Mouse (Mus musculus) thymus, postnatal 0 days (tissue): ENCODE data around the gene Vmn1r2. TPM values are rescaled to one million over a fixed set of nuclear protein-coding genes. Genes with fewer than 3 reads are reported as not detected.
"Not testable (repeated sequence)": the region's sequence is repeated elsewhere in the genome, so short reads cannot be mapped to it uniquely, and the experiment has no call there.

ENCODE experiments used
- DNase-seq: peaks from one replicate; pipeline ENCODE4 v3.0.0-alpha.2; 2015; ENCODE audit warnings: low spot score
- polyA plus RNA-seq: library from polyadenylated mRNA; unstranded; fragments of >200 nt; fragmentation: Nextera tagmentation; extraction: Ambion mirVana; gene quantifications from 2 replicates; pipeline ENCODE4 v1.2.1, GENCODE M21; 2015

Vmn1r2 gene
- polyA plus RNA-seq = not detected in 2 replicates

DNA sequence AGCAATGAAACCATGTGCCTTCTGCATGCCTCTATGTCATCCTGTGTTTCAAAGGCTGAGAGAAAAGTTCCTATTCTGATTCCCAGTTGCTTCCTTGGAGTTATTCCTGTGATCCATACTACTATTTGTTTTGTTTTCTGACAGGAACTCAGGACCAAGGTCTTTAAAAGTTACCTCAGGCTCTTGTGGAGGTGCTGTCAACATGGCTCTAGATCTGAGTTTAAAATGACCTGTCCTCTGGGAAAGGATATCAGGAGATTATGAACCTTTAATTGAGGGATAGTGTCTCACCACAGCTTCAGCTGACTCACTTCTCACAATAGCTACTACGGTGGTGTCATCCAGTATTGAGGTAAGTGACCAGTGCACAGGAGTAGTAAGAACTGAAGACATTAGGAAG, at the start of gene Vmn1r2:
Gene Vmn1r2 (plus strand): TSS at position 301 of the 400 bp plus-strand sequence.
- not testable (repeated sequence) for DNase-seq

DNA sequence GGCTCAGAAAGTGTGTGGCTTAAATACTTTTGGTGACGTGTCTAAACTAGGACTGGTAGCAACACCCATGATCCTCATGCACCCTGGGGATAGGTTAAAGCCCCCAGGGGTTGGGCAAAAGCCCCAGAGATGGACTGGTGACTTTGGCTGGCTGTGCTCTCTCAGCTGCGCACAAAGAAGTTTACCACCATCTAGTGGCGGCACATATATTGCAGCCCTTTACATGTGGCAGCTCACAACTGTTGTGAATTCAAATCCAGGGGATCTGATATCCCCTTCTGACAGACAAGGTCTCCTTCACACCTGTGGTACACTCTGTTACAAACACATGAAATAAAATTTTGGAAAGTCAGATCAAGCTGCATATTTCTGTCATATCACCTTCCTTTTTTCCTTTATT, 19.2 kb upstream of the Vmn1r2 start:
- not testable (repeated sequence) for DNase-seq

DNA sequence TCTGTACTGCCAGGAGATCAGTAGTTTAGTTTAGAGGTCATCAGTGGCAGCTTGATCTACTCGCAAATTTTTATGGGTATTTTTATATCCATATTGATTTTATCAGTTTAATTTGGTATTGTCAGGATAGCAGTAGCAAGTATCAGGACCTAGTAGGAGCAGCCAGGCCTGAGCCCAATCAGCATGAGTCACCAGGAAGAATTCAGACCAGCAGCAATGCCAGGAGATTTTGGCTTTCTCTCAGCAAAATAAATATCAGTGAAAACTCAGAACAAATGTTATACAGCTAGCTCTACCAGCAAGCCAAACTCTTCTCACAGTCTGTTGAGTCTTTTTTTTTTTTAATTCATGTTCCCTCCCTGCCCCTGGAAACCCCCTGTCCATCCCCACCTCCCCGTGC, 13.8 kb upstream of the Vmn1r2 start:
- DNase-seq = not testable (repeated sequence)

DNA sequence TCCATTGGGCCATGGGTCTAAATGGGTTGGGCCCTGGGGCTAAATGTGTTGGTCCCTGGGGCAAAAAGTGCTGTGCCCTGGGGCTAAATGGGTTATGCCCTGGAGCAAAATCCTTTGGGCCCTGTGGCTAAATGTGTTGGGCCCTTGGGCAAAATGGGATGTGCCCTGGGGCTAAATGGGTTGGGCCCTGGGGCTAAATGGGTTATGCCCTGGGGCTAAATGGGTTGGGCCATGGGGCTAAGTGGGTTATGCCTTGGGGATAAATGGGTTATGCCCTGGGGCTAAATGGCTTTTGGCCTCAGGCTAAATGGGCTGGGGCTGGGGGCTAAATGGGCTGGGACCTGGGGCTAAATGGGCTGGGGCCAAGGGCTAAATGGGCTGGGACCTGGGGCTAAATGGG, 2.7 kb upstream of the Vmn1r2 start:
- DNase-seq = not testable (repeated sequence)

DNA sequence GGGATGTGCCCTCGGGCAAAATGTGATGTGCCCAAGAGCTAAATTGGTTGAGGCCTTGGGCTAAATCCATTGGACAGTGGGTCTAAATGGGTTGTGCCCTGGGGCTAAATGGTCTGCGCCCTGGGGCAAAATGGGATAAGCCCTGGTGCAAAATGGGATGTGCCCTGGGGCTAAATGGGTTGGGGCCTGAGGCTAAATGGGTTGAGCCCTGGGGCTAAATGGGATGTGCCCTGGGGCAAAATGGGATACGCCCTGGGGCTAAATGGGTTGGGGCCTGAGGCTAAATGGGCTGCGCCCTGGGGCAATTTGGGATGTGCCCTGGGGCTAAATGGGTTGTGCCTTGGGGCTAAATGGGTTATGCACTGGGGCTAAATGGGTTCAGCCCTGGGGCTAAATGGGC, 2.1 kb upstream of the Vmn1r2 start:
- DNase-seq = no peak

DNA sequence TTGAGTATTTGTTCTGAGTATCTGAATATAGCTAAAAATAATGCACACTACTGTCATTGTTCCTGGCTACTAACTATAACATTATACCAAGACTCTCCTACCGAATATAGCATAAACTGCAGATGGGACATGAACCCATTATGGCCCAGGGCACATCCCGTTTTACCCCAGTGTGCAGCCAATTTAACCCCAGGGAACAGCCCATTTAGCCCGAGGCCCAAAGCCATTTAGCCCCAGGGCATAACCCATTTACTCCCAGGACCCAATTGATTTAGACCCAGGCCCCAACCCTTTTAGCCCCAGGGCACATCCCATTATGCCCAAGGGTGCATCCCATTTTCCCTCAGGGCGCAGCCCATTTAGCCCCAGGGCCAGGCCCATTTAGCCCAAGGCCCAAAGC, 7.5 kb downstream of the Vmn1r2 start:
- DNase-seq = not testable (repeated sequence)

DNA sequence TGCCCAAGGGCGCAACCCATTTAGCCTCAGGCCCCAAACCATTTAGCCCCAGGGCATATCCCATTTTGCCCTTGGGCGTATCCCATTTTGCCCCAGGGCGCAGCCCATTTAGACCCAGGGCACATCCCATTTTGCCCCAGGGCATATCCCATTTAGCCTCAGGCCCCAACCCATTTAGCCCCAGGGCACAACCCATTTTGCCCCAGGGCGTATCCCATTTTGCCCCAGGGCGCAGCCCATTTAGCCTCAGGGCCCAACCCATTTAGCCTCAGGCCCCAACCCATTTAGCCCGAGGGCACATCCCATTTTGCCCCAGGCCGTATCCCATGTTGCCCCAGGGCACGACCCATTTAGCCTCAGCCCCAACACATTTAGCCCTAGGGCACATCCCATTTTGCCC, 8.6 kb downstream of the Vmn1r2 start:
- not testable (repeated sequence) for DNase-seq

DNA sequence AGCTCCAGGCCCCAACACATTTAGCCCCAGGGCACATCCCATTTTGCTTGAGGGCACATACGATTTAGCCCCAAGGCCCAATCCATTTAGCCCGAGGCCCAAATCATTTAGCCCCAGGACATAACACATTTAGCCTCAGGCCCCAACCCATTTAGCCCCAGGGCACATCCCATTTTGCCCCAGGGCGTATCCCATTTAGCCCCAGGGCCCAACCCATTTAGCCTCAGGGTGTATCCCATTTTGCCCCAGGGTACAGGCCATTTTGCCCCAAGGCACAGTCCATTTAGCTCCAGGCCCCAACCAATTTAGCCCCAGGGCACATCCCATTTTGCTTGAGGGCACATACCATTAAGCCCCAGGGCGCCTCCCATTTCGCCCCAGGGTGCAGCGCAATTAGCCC, 9.1 kb downstream of the Vmn1r2 start:
- not testable (repeated sequence) for DNase-seq

DNA sequence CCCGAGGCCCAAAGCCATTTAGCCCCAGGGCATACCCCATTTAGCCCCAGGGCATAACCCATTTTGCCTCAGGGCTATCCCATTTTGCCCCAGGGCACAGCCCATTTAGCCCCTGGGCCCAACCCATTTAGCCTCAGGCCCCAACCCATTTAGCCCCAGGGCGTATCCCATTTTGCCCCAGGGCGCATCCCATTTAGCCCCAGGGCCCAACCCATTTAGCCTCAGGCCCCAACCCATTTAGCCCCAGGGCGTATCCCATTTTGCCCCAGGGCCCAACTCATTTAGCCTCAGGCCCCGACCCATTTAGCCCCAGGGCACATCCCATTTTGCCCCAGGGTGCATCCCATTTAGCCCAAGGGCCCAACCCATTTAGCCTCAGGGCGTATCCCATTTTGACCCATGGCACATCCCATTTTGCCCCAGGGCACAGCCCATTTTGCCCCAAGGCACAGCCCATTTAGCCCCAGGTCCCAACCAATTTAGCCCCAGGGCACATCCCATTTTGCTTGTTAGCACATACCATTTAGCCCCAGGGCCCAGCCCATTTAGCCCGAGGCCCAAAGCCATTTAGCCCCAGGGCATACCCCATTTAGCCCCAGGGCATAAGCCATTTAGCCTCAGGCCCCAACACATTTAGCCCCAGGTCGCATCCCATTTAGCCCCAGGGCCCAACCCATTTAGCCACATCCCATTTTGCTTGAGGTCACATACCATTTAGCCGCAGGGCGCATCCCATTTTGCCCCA, 9.8 kb downstream of the Vmn1r2 start:
- DNase-seq = not testable (repeated sequence)

DNA sequence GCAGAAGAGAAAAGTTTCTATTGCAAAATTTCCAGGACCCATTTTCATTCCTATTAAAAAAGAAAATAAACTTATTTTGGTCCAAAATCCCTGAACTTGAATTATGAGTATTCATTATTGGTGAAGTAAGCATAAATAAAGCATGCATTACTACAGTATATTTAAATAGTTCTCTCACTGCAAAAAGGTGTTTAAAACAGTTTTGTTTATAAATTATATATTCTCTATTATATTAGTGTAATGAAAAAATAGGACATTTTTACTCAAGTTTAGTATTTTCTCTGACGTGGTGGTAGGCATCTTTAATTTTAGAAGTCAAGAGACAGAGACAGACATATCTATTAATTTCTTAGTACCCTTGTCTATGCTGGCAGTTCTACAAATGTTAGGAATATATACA, 18.1 kb downstream of the Vmn1r2 start, which contains the start of gene Vmn1r3:
Gene Vmn1r3 (minus strand): TSS at position 101 of the 400 bp plus-strand sequence.
- not testable (repeated sequence) for DNase-seq

DNA sequence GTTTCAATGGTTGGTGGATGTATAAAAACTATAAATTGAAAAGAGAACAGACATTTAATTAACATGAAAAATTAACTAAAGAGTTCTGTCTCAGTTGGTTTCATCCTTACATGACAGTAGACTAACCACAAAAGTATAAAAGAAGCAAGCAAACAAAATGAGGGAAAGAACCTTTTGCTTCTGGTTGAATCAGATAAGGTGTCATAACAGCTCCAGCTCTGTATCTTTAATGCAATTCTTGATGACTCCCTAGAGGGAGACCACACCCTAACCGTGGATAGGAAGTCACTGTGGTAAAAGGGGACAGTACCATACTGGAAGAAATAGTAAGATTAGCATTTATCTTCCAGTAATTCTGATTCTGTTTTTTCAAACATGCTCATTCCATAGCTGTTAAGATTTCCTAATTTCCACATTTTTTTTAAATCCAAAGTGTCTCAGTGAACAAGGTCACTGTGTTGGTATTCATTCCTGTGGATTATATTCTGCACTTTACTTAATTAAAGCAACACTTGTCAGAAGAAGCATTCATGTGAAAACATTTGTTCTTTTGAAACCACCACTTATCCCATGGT, 42.6 kb downstream of the Vmn1r2 start:
- not testable (repeated sequence) for DNase-seq

DNA sequence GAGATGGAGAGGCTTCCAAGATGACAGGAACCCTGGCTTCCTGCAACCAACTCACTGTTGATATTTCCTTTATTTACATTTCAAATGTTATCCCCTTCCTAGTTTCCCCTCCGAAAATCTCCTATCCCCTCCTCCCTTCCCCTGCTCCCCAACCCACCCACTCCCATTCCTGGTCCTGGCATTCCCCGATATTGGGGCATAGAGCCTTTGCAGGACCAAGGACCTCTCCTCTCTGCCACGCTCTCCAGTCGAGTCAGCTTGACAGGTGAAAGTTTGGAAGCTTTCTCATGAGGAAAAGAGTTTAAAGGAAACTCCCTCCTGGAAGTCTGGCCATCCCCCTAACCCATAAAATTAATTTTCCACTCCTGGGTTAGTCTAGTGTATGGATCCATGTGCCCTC, 46.2 kb downstream of the Vmn1r2 start:
- not testable (repeated sequence) for DNase-seq

DNA sequence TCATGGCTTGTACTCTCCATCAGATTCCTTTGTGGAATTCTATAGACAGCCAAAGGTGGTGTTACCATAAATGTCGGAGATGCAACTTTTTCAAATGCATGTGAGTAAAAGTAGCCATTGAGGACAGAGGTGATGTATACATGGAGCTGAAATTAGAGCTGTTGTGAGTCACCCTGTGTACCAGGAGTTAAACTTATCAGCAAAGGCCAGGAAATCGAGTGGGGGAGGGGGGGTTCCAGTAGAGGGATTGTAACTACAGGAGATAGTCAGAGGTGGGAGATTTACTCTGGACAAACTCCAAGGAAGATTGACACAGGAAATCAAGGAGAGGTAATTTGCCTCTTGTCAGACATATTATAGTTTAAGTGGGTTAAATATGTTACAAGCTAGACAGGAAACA, 49.3 kb downstream of the Vmn1r2 start:
- not testable (repeated sequence) for DNase-seq

Other genes starting within 250 kb of the Vmn1r2 start
- not detected in 2 replicates for gene Vmn1r3, start 18.0 kb downstream of the Vmn1r2 start, polyA plus RNA-seq